Mouse (Mus musculus): ENCODE measurements around the gene Letm1.
A peak's percentile ranks its signal among the peaks of the same experiment; 100 is the strongest.

GRCm38 (mm10) chr5:33737903-33738321 is 44.7 kb downstream of the Letm1 start:
- TF ChIP-seq CTCF (IDR thresholded peaks at IDR 0.05; ENCODE audit: control insufficient read depth, insufficient read depth, low read length) (peak; percentile 67), POLR2A (IDR thresholded peaks at IDR 0.05; ENCODE audit: borderline replicate concordance, control insufficient read depth, low read depth, low read length) (no peak)

Data from bone marrow, adult 2 months (tissue).